Mouse (Mus musculus): ENCODE measurements around the gene Olfr10.

DNA sequence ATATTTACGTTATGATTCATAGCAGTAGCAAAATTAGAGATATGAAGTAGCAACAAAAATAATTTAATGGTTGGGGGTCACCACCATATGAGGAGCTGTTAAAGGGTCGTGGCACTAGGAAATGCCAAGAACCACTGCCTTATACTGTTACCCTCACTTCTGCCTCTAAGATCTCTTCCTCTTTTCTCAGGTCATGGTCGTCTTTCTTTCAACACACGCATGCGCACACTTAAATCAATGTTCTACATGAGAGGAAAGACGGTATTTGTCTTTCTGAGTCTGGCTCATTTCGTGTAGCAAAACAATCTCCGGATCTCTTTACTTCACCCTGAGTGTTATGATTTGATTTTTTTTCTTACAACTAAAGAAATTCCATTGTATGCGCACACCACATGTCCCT lies 34.8 kb upstream of the Olfr10 start:
- TF ChIP-seq CTCF (IDR thresholded peaks at IDR 0.05; ENCODE audit: control insufficient read depth, insufficient read depth, insufficient replicate concordance, low read depth, low read length) (no peak), POLR2A (IDR thresholded peaks at IDR 0.05; ENCODE audit: control insufficient read depth, low read depth, low read length) (no peak)
